Mouse (Mus musculus): ENCODE results near the gene Stx8.

Stx8 gene

DNA sequence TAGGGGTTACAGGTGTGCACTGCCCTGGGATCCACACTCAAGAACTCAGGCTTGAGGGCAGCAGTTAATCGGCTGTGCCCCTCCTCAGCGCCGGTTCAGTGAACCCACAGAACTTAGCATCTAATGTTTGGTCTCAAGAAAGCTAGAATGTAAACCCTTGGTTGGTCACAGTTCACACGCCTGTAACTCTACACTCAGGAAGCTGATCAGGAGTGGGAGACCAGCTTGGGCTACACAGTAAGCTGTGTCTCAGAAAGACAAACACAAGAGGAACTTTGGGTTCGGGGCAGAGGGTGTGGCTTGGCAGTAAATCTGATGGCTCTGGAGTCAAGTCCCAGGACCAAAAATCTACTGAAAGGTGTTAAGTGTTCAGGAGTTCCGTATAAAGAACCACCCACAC lies 17.6 kb downstream of the Stx8 start:
- no peak for DNase-seq

DNA sequence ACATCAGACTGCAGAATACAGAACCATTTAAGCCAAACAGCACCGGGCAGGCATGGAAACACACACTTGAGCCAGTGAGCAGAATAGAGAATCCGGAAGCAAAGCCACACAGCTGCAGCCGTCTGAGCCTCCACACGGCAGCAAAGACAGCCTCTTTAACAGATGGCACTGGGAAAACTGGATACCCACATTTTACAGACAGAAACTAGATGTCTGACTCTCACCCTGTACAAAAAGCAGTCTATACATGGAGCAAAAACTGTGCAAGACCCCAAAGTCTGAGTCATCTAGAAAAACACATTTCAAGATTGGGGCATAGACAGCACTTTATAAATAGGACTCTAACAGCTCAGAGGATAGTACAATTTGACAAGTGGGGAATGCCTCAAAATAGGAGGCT lies 25.2 kb downstream of the Stx8 start:
- no peak for DNase-seq

DNA sequence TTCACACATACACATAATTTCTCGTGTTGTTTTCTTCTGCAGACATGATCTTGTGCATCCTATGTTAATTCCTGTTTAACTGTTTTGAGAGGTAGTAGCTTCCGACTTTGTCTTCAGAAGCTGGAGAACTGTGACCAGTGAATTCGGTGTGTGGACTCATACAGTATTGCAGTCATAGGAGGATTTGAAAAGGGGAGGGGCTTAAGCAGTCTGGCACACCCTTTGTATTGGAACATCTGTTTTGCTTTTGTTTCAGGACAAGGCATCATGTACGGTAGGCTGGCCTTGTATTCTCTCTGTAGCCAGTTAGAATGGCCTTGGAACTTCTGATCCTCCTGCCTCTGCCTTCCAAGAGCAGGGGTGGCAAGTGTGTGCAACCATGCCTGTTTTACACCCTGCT lies 30.0 kb downstream of the Stx8 start:
- DNase-seq = no peak

DNA sequence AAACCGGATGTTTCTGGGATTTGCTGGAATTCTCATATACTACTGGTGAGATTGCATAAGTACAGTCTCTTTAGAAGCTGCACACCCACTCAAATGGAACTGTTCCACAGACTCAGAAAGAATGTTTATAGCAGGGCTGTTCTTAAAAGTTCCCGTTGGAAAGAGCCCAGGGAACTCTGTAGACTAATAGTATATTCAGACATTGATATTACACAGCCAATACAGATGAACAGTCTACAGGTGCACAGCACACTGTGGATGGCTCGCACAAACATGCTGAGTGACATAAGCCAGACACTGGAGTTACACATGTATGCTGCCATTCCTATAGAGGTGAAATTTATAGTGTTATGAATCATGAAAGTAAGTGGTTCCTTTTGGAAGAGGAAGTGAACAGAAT lies 32.9 kb downstream of the Stx8 start:
- DNase-seq = no peak

DNA sequence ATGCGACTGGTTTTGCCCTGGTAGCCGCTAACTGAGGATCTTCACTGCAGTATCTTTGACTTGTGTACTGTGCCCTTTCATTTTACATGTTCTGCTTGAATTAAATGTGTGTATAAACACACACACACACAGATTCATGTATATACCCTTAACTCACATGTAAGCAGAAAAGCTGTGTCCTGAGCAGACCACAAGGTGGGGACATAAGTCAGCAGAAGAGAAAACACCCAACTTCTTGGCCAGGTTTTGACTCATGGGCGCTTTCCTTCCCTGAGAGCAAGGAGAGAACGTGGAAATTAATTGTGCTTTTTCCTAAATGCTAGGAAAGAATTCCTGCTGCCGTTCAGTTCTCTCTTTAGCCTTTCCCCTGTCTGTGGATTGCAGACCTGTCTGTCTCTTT lies 33.6 kb downstream of the Stx8 start:
- peak; percentile 31 to 44 for DNase-seq

DNA sequence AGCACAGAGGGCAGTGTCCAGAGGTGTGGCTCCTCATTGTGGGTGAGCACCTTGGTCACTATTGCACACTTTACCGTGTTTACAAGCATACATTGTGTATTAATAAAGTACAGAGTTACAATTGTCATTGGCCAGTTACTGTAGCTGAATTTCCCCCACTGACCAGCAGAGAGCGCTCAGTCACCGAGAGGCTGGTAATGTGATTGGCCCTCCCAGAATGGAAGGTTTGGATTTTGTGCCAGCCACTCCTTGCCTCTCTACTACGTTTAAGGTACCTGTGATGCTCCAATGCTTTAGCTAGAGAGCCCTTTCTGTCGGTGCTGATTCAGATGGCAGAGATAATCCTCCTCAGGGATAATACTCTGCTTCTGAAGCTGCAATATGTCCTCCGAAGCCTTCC lies 38.2 kb downstream of the Stx8 start:
- DNase-seq = peak; percentile 88 to 92

DNA sequence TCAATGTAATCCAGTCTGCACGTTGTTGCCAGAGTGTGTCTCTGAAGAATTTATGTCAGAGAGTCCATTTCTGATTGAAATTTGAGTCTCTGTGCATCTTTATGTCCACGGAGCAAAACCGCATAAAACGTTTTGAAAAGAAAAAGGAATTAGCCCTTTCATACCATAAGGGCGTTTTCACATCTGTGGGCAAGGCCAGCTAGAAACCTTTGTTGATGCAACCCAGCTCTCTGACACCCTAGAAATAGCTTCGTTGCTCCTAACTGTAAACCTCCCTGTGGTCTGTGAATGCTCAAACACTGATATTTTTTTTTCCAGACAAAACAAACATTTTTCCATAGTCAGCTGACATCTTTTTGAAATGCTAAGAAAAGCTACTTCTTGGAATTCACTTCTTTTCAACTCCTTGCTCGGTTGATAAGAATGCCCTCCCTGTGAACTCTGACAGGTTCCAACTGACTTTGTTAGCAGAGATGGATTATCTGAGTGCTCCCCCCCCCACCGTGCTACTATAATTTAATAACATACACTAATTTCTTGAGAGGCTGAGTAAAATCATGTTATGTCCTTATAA lies 40.3 kb downstream of the Stx8 start:
- no peak for DNase-seq

DNA sequence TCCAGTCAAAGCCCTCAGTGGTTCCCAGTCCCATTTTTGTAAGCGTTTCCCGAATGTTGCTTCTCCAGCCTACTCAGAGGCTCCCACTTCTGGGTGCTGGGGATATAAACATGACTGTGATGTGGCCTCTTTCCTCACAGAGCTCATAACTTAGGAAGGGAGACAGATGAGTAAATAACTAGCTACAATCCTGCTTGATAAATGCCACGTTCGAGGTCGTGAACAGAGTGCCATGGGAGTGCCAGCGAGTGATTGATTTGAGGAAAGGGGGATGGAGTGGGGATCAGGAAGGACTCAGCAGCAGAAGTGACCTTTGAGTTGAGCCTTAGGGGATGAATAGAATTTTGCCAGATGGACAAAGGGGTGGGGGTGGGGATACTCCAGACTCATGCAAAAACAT lies 41.7 kb downstream of the Stx8 start:
- DNase-seq = no peak

DNA sequence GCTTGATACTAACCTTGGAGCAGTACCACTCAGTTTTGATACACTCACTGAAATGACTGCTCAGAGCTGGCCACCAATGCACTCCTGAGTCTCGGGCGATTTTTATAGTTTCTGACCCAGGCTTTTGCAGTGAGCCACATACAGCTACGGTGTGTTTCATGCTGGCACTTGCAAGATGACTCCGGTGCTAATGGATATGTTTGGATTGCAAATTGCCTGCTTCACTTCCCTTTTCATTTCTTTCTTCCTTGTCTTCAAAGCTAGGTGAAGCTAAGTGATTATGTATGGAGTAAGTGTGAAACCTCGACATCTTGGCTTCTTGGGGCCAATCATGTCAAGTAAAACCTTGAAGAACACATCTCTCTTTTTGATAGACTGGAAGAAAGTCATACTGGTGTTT lies 43.4 kb downstream of the Stx8 start:
- no peak for DNase-seq

DNA sequence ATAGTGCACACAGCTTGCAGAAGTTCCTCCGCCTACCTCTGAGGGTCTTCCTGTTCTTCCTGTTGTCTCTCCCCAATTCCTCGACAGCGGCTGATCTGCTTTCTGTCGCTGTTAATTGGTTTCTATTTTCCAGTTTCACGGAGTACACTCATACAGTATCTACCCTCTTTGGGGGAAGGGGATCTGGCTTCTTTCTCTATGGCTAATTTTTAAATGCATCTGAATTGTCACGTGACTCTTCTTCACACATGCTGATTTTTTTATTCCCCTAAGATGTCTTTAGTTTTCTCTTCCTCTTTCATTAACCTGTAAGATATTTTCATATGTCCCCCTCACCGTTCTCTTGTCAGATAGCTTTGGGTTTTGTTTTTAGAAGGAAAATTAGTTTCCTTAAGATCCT lies 46.2 kb downstream of the Stx8 start:
- no peak for DNase-seq

DNA sequence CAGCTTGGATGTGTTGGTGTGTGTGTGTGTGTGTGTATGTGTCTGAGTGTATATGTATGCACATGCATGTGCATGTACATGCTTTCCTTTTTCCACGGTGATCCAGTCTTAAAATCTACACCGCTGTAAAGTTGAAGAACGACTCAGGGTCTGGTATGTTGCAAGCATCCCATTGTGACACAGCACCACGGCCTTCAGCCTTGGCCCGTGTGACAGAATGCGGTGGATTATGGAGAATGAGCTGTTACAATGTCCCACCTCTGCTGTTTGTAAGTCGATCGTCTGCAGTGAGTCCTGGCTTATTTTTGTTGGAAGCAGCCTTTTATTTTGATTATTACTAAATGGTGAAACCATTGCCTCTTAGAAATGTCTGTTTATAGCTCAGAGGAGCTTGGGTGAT lies 52.2 kb downstream of the Stx8 start:
- no peak for DNase-seq

DNA sequence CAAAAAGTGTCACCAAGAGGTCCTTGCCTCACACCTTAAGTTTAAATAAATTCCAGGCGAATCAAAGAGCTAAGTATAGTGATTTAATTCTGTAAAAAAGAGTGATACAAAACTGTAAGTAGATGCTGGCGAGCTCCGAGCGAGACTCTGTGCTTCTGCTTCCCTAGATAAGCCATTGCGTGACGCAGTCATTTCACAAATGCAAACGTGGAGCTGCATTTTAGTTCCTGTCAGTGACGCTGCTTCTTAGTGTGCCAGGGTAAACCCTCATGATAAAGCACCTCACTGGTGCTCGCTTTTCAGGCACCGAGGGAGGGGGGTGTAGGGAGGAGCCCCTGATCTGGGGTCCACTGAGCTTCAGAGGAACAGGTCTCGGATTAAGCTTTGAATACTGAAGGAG lies 53.2 kb downstream of the Stx8 start:
- DNase-seq = no peak

DNA sequence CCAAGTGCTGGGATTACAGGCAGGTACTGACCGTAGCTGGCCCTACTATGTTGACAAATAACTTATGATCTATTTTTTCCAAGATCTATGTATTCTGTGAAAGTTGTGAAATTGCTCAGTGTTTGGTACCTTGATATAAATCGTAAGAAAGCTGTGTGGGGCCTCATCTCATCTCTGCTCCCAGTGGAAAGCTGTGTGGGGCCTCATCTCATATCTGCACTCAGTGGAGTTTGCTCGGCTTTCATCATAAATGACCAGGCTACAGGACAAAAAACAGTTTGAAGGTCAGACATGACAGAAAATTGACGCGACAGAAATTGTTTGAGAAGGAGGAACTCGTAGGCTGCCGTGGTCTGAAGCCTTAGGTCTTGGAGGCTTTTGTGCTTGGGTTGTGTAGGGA lies 56.0 kb downstream of the Stx8 start:
- no peak for DNase-seq

DNA sequence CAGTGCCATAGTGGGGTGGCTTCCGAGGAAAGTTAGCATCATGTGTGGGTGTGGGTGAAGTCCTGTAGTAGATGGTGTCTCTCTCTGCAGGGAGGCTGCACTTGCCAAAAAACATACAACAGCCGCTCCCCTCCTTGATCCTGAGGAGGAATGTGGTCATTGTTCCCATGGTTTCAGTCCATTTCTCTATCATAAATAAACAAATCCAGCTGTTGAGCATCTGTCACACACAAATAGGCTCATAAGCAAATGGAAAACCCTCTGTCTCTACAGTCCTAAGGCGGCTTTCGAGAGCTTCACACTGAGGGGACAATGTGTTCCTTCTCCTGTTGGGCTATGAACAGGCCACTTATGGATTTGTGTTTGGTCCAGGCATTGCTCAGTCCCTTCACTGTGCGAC lies 56.9 kb downstream of the Stx8 start:
- no peak for DNase-seq

DNA sequence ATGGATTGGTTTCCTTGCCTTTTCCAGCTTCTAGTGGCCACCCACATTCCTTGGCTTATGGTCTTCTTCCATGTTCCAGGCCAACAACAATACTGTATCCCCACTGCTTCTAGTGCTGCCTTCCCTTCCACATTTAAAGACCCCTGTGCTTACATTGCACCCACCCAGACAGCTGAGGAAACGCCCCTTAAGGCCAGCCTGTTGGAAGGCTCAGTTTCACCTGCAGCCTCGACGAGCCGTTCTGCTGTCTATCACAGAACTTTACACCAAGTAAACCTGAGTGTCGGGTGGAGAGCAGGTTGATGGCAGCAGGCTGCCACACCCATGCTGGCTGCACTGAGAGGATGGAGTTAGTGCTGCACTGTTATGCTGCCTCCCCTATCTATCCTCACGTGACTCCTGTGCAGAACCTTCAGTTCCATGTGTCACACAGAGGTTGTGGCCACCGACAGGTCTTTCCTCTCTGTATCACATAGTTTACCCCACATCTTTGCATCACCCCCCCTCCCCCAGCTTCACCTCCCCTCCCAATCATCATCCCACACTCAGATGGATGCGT lies 57.9 kb downstream of the Stx8 start:
- no peak for DNase-seq

DNA sequence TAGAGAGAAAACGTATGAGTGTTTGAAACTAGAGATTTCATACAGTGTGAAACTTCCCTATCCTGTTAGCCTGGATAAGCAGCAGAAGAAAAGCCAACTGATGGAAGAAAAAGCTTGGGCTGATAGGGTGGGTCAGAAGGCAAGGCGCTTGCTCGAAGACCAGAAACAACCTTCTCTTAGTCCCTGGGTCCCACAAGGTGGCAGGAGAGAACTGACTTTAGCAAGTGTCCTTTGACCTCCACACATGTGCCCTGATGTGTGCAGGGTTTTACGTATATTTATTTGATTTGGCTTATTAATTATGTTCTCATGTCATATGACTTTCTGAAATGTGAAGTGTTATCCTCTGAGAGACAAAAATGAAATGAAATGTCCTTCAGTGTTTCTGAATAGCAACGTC lies 60.6 kb downstream of the Stx8 start:
- DNase-seq = no peak

DNA sequence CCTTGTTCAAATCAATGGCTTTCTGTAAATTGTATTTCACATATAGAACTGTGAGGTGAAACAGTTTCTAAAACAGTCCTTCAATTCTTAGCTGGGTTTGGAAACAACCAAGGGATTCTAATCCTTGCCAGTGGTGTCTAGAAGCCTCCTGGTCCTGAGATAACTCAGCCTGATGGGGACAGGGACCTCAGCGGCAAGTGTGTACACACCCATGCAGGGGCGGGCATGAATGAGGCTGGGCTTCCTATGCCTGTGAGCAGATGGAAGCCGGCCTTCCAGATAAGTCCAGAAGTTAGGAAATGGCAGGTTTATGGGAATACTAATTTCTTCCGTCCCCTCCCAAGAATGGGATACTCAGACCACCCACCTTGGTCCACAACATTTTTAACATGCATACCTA lies 63.1 kb downstream of the Stx8 start:
- no peak for DNase-seq

DNA sequence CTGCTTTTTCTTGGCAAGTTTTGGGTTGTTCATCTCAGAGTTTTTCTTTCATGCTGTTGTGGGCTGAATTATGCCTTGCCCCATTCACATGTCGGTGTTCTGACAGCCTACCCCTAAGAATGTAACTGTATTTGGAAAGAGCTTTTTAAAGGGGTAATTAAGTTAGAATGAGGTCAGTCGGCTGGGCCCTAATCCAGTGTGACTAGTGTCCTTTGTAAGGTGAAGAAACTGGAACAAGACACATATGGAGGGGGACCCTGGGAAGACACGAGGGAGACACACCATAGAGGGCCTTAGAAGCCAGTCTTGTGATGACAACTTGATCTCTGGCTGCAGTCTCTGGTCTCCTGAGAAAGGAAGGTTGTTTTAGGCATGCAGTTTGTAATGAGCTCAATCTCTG lies 63.9 kb downstream of the Stx8 start:
- DNase-seq = no peak

DNA sequence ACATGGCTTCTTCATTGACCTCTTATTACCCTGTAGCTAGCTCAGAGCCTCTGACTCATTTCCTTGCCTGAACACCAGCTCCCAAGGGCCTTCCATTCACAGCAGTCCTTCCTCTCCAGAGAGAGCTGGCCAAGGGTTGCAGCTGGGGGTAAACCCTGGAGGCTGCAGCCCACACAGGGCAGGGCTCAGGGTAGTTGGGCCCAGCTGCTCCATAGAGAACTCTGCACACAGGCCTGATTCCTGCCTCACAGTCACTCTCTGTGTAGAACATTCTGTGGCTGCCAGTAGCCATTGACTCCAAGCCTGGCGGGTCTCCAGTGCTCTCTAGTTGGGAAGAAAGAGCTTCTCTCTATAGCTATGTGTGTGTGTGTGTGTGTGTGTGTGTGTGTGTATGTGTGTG lies 64.8 kb downstream of the Stx8 start:
- peak; percentile 45 to 71 for DNase-seq

DNA sequence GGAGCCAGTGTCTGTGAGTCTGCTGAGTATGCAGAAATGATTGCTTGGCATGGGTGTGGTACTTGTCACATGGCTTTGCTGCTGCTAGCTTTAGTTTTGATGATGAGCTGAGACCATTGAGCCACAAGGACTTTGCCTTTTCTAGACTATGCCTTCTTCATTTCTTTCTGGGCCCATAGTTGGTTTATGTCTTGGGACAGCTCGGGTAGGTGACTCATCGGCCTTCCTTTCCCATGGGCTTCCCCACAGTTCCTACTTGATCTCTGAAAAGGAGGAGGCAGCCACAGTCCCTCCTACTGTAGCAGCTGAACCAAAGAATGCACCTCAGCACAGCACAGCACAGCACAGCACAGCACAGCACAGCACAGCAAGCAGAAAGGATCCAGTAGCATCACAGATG lies 66.5 kb downstream of the Stx8 start:
- DNase-seq = no peak

DNA sequence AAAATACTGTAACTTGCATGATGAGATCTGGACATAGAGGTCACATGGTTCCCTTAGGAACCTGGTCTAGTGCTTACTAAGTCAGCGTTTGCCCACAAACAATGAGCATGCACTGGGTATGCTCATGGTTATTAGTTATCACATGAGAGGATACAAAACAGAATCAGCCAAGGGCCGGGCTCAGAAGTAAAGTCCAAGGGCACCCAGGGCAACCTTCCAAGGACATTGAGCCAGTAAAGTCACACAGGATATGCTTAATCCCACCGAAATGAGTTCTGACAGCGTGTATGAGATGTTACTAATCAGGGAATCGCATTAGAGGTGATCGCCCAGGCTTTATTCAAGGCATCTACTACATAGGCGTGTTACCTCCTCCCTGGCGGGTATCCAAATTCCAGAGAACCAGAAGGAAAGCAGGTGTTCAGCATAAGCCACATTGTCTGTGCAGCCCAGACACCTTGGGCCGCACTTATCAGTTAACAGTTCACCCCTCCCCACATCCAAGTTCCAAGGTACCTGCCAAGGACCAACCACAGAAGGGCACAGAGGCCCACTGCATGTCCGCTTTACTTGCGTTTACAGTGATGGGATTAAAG lies 67.4 kb downstream of the Stx8 start:
- peak; percentile 48 to 56 for DNase-seq

DNA sequence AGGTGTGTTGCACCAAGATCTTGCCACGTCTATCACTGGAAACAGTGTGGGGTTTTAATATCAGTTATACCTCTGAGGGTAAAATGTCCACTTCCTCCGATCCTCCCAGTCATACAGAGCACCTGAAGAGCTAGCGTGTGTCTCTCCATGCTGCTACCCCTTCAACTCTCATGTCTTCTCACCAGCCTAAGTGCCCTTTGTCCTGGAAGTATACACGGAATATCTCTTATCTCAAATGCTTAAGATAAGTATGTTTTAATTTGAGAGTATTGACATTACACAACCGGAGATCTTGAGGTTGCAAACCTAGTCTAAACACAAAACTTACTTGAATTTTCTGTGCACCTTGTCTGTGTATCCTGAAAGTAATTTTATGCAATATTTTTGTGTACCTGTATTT lies 68.4 kb downstream of the Stx8 start:
- DNase-seq = no peak

DNA sequence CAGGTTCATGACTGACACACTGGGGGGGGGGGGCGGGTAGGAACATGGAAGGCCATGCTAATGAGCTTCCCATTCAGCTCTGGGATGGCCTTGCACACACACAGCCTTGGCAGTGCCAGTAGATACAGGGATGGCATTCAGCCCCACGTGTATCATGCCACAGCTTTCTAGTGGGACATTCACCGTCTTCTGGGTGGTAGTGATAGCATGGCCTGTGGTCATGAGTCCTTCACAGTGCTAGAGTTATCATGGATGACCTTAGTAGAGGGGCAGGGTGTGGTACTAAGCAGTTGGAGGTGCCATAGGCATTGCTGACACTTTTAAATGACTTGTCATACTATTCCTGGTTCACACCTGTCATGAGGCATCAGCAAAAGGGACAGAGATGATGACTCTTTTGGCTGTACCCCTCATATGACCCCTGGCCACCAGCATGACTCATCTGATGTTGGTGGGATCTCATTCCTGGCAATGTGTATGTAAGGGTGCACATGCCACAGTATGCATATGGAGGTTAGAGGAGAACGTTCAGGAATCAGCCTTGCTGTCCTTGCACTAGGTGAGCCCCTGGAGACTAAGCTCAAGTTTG lies 69.4 kb downstream of the Stx8 start:
- no peak for DNase-seq

DNA sequence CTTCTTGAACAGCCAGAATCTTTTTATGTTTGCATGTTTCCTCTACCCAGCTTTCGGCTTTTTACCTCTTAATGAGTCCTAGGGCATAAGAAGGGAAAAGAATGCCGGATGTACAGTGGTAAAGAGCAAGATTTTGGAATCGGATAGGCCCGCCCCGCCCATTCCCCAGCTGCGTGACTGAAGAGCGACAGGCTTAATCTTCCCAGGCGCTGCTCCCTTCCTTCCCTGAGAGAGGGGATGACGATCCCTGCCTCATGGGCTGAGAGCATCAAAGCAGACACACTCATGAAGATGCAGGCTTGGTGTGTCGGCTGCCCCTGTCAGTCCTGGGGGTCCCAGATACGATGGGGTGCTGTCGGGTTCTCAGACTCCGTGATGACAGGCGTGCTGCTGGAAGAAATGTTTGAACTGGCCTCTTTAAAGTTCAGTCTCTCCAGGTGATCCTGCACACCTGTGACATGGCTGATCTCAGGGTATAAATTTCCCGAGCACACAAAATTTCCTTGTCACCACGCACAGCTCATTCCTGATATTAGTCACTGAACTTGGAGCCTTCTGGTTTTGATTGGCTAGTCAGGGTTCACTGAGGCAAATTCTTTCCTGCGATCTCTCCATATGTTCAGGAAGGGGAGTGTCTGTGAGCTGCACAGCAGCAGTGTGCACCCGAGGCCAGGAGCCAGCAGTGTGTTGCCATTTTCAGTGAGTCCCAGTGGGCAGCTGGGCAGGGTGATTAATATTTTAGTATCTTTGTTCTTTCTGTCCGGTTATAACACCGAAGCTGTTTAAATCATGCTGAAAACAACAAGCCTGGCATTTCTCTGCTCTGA lies 70.4 kb downstream of the Stx8 start:
- DNase-seq = peak in 1 of 2 experiments; percentile 40

Measured in cerebellum, postnatal 10 days (tissue).